ENCODE assay signal across 8 mouse cellular contexts in genomic region chr14:24578535-24579111, GRCm38 (mm10).
DNase-seq lines count a peak whose midpoint lies in the region; ATAC-seq and TF ChIP-seq lines count a peak whose summit lies in the region.

No protein-coding gene starts in this region.

- no peaks in the 10 kb centered on the region for H3K36me3 ChIP-seq in midbrain, embryonic 15.5 days (replicated peaks)

- H3K4me2 ChIP-seq in midbrain, embryonic 15.5 days, result no peak overlapping the region

- peaks cover 20% of the 10 kb centered on the region for H3K4me1 ChIP-seq in midbrain, embryonic 15.5 days

- peak; percentile 17 for DNase-seq in ovary, adult 18-20 months (ENCODE audit: low spot score)
- DNase-seq in ovary, postnatal 10 days (ENCODE audit: low spot score), result no peak
- peak; percentile 79 to 85 for DNase-seq in heart, postnatal 14 days
- peak; percentile 80 to 87 for DNase-seq in left cerebral cortex, adult 2 months (ENCODE audit: extremely low spot score in 1 of 2, low spot score in 2 of 2)
- DNase-seq in telencephalon, adult 2 months (ENCODE audit: low read depth, low spot score), result peak; percentile 96
- no peak for DNase-seq in kidney, adult 8-10 months

- H3K27ac ChIP-seq in left cerebral cortex, adult 2 months, result peak overlapping the region; percentile 93
- peak overlapping the region; percentile 86 for H3K27ac ChIP-seq in midbrain, embryonic 15.5 days

- no peak overlapping the region for H3K4me3 ChIP-seq in left cerebral cortex, adult 2 months
- H3K4me3 ChIP-seq in midbrain, embryonic 15.5 days, result no peak overlapping the region

- 14% methylated on average over 7 of the region's 7 CpGs for WGBS in midbrain, embryonic 15.5 days

- ATAC-seq in frontal cortex, adult (ENCODE audit: low TSS enrichment), result peak; percentile 87
- ATAC-seq in midbrain, embryonic 15.5 days (replicated peaks), result peak; percentile 92

- no peak overlapping the region for H3K9ac ChIP-seq in midbrain, embryonic 15.5 days

- no peak for TF ChIP-seq CTCF in left cerebral cortex, adult 2 months (IDR thresholded peaks at IDR 0.05)

- H3K27me3 ChIP-seq in midbrain, embryonic 15.5 days (replicated peaks), result no peaks in the 10 kb centered on the region

- H3K9me3 ChIP-seq in midbrain, embryonic 15.5 days, result no peaks in the 10 kb centered on the region

- intact Hi-C loops in heart, postnatal 14 days (cut with DNase I), result no loop called here
- intact Hi-C loops in left cerebral cortex, adult 2 months (cut with DNase I), result loop anchor here (2.0 kb wide), 2 partner anchors 38 to 200 kb away; no protein-coding TSS in a partner anchor

Comparison
In these comparisons a context has a peak if more than half of its experiments do, and no peak if none do; other contexts are left out.
1. DNase-seq: peak in ovary, adult 18-20 months (single experiment), heart, postnatal 14 days (2 of 2), left cerebral cortex, adult 2 months (2 of 2) and telencephalon, adult 2 months (single experiment); none in ovary, postnatal 10 days (single experiment) and kidney, adult 8-10 months (0 of 2).